Mouse (Mus musculus) midbrain, embryonic 14.5 days (tissue): ENCODE measurements around the gene Lmod1. TPM values are rescaled to one million over a fixed set of nuclear protein-coding genes. Genes with fewer than 3 reads are reported as not detected.

ENCODE experiments used
- ATAC-seq: fragments of 200-750 bp; cut with Nextera tagmentation; 2 replicates; pipeline ENCODE4 v1.8.0; 2017; ENCODE audit warnings: moderate number of reproducible peaks, moderate library complexity; ENCODE audit not compliant: low FRiP score, low TSS enrichment
- DNase-seq: peaks from one replicate; pipeline ENCODE4 v3.0.0-alpha.2; 2015
- H3K27ac ChIP-seq: fragments of 300-500 bp; sonication (generic); replicated peaks from 2 replicates; pipeline ENCODE4 v1.5.1; 2014; ENCODE audit warnings: mild to moderate bottlenecking, low read depth, low read length, moderate library complexity
- H3K27me3 ChIP-seq: fragments of 300-500 bp; sonication (generic); 2 replicates; pipeline ENCODE4 v1.6.1; 2014; ENCODE audit warnings: low read length, control low read depth, mixed read lengths; ENCODE audit not compliant: control insufficient read depth, insufficient read depth
- H3K36me3 ChIP-seq: fragments of 300-500 bp; sonication (generic); 2 replicates; pipeline ENCODE4 v1.6.1; 2014; ENCODE audit warnings: low read length, control low read depth; ENCODE audit not compliant: control insufficient read depth, insufficient read depth
- H3K4me1 ChIP-seq: fragments of 300-500 bp; sonication (generic); 2 replicates; pipeline ENCODE4 v1.6.1; 2014; ENCODE audit warnings: mild to moderate bottlenecking, antibody characterized with exemption, low read length, control low read depth; ENCODE audit not compliant: control insufficient read depth, insufficient read depth
- H3K4me2 ChIP-seq: fragments of 300-500 bp; sonication (generic); 2 replicates; pipeline ENCODE4 v1.6.1; 2014; ENCODE audit warnings: mild to moderate bottlenecking, low read length, moderate library complexity
- H3K4me3 ChIP-seq: fragments of 300-500 bp; sonication (generic); replicated peaks from 2 replicates; pipeline ENCODE4 v1.5.1; 2014; ENCODE audit warnings: low read depth, low read length
- H3K9ac ChIP-seq: fragments of 300-500 bp; sonication (generic); replicated peaks from 2 replicates; pipeline ENCODE4 v1.6.1; 2014; ENCODE audit warnings: mild to moderate bottlenecking, low read length, moderate library complexity
- H3K9me3 ChIP-seq: fragments of 300-500 bp; sonication (generic); 2 replicates; pipeline ENCODE4 v1.6.1; 2016; ENCODE audit warnings: low read length, control low read depth, mixed read lengths; ENCODE audit not compliant: control insufficient read depth
- WGBS: fragments of 180-500 bp; shearing (Covaris S2); extraction: QIAGEN DNeasy Blood & Tissue Kit; methylation state at CpG from one replicate; pipeline ENCODE4 v1.1.7; 2014; 5-methylcytosine and 5-hydroxymethylcytosine counted together
- polyA plus RNA-seq: library from polyadenylated mRNA; unstranded; fragments of >200 nt; fragmentation: Nextera tagmentation; extraction: Ambion mirVana; gene quantifications from 2 replicates; pipeline ENCODE4 v1.2.1, GENCODE M21; 2014

The Lmod1 gene
- polyA plus RNA-seq, 1 experiment from 2014 or later, result 0.34 TPM

DNA sequence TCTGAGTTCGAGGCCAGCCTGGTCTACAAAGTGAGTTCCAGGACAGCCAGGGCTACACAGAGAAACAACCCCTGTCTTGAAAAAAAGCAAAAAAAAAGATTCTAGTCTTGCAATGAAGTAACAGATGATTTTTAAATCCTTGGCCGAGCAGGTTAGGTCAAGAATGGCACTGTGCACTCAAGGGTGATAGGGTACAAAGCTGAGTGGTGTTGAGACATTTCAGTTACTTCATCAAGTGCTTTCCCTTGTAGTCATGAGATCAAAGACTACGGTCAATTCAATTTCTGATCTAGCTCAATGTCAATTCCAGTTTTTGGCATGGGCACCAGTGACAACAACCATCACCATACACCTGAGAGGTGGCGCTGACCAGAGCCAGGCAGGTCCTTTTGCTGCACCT lies 84.4 kb downstream of the Lmod1 start:
- ATAC-seq, result no peak
- no peak for DNase-seq
- Histone ChIP-seq H3K27me3 (no peaks in the 10 kb centered on the region), H3K36me3 (peaks cover 96% of the 10 kb centered on the region), H3K27ac (no peak overlapping the region), H3K9ac (no peak overlapping the region), H3K4me2 (no peak overlapping the region), H3K4me1 (no peaks in the 10 kb centered on the region), H3K4me3 (no peak overlapping the region), H3K9me3 (no peaks in the 10 kb centered on the region)
- 97% methylated on average over 4 of the region's 4 CpGs for whole genome bisulfite sequencing

DNA sequence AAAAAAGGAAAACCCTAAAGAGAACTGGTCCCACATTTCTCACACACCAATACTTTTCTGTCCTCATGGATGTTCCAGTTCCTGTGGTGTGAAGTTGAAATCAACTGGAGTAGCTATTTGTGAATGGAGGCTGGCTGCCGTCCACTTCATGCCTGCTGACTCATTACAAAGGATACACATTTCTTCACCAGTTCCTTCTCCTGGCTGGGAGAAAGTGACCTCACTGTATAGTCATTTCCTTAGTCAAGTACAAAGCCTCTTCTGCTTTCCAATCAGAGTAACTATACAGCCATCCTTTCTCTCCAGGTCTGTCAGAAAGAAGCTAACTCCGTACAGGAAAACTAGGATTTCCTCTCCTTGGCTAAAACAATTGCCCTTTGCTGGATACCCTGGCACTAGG lies 86.4 kb downstream of the Lmod1 start:
- no peak overlapping the region for H3K4me3 ChIP-seq
- H3K36me3 ChIP-seq, result peaks cover 96% of the 10 kb centered on the region
- no peaks in the 10 kb centered on the region for H3K9me3 ChIP-seq
- 82% methylated on average over 2 of the region's 2 CpGs for WGBS
- DNase-seq (no peak), ATAC-seq (no peak)
- no peak overlapping the region for H3K4me2 ChIP-seq
- H3K27me3 ChIP-seq, result no peaks in the 10 kb centered on the region
- H3K27ac ChIP-seq, result no peak overlapping the region
- no peak overlapping the region for H3K9ac ChIP-seq
- H3K4me1 ChIP-seq, result no peaks in the 10 kb centered on the region

GRCm38 (mm10) chr1:135412130-135412529 lies 87.5 kb downstream of the Lmod1 start:
- H3K4me3 ChIP-seq, result no peak overlapping the region
- H3K36me3 ChIP-seq, result peaks cover 97% of the 10 kb centered on the region
- no peaks in the 10 kb centered on the region for H3K4me1 ChIP-seq
- no peaks in the 10 kb centered on the region for H3K27me3 ChIP-seq
- H3K27ac ChIP-seq, result no peak overlapping the region
- no peak for ATAC-seq
- no peak overlapping the region for H3K9ac ChIP-seq
- H3K9me3 ChIP-seq, result no peaks in the 10 kb centered on the region
- no peak for DNase-seq
- H3K4me2 ChIP-seq, result no peak overlapping the region
- WGBS, result 88% methylated on average over 4 of the region's 4 CpGs

DNA sequence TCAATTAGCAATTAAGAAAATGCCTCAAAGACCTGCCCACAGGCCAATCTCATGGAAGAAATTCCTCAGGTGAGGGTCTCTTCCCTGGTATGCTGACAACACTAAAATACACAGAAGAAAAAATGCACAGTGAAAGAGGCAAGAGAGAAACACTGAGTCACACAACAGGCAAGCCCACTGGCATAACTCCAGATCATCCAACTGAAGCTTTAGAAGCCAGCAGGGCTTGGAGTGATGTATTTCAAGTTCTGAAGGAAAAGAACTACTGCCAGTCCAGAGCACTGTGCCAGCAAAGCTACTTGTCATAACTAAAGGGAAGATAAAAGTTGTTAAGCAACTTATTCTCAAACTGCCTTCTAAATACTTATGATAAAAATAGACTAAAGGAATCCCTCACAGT lies 89.4 kb downstream of the Lmod1 start:
- peaks cover 97% of the 10 kb centered on the region for H3K36me3 ChIP-seq
- no peak for ATAC-seq

More for the DNA sequence above, 89.4 kb downstream of the Lmod1 start:
- no peaks in the 10 kb centered on the region for H3K27me3 ChIP-seq
- H3K4me3 ChIP-seq, result no peak overlapping the region
- no peak overlapping the region for H3K27ac ChIP-seq
- H3K4me1 ChIP-seq, result no peaks in the 10 kb centered on the region
- DNase-seq, result no peak
- H3K9me3 ChIP-seq, result no peaks in the 10 kb centered on the region
- H3K4me2 ChIP-seq, result no peak overlapping the region
- no peak overlapping the region for H3K9ac ChIP-seq

Other genes starting within 250 kb of the Lmod1 start
- gene Lgr6, start 219.5 kb upstream of the Lmod1 start, polyA plus RNA-seq, result 0.87 and 0.98 TPM in 2 replicates
- 0.27 and 0.62 TPM in 2 replicates for gene Ptpn7, start 192.1 kb upstream of the Lmod1 start, polyA plus RNA-seq
- 322 and 380 TPM in 2 replicates for gene Arl8a, start 178.0 kb upstream of the Lmod1 start, polyA plus RNA-seq
- 0.30 and 0.34 TPM in 2 replicates for gene Gpr37l1, start 157.1 kb upstream of the Lmod1 start, polyA plus RNA-seq
- 0.15 and 0.25 TPM in 2 replicates for gene Elf3, start 66.2 kb upstream of the Lmod1 start, polyA plus RNA-seq
- 74.3 and 91.6 TPM in 2 replicates for gene Rnpep, start 40.7 kb upstream of the Lmod1 start, polyA plus RNA-seq
- gene Timm17a, start 11.0 kb upstream of the Lmod1 start, polyA plus RNA-seq, result 136 and 154 TPM in 2 replicates
- 59.3 and 93.6 TPM in 2 replicates for gene Shisa4, start 50.4 kb downstream of the Lmod1 start, polyA plus RNA-seq
- gene Ipo9, start 105.7 kb downstream of the Lmod1 start, polyA plus RNA-seq, result 126 and 127 TPM in 2 replicates